13 mouse cellular contexts compared by ENCODE assay signal in genomic region chr17:45020155-45020930, GRCm38 (mm10).
DNase-seq lines count a peak whose midpoint lies in the region; ATAC-seq and TF ChIP-seq lines count a peak whose summit lies in the region.
"Had no signal": no experiment of that assay in that cellular context is flagged by ENCODE, and none has a peak within 500 bp of the region (broad histone marks: within the 10 kb centered on the region; RNA-seq: fewer than 3 reads in every experiment).

No protein-coding gene starts in this region.

- peak; percentile 31 for DNase-seq in kidney, postnatal 14 days
- peak; percentile 88 for DNase-seq in MN1 (ENCODE audit: low spot score)
- DNase-seq in adrenal gland, postnatal 25 days: peak; percentile 41
- DNase-seq in cerebellum, postnatal 36 days: no peak
- no peak for DNase-seq in cerebellum, adult 2 months
- DNase-seq: cerebellum, postnatal 10 days; thymus, adult 2 months had no signal

- TF ChIP-seq CTCF in intestine, postnatal 0 days (IDR thresholded peaks at IDR 0.05; ENCODE audit: low read depth): no peak
- TF ChIP-seq CTCF in cerebellum, adult 2 months (IDR thresholded peaks at IDR 0.05; ENCODE audit: borderline replicate concordance, insufficient read depth, low read depth, low read length): no peak

- H3K4me3 ChIP-seq in kidney, embryonic 14.5 days (ENCODE audit: low read length): no peak overlapping the region
- no peak overlapping the region for H3K4me3 ChIP-seq in intestine, postnatal 0 days (ENCODE audit: low read depth, low read length)
- no peak overlapping the region for H3K4me3 ChIP-seq in cerebellum, adult 2 months (replicated peaks; ENCODE audit: insufficient read depth, low read depth, low read length)
- H3K4me3 ChIP-seq: hindbrain, embryonic 15.5 days; limb, embryonic 13.5 days had no signal

- no peaks in the 10 kb centered on the region for H3K9me3 ChIP-seq in kidney, embryonic 14.5 days (ENCODE audit: control insufficient read depth, low read length)
- H3K9me3 ChIP-seq in intestine, postnatal 0 days (ENCODE audit: control insufficient read depth): no peaks in the 10 kb centered on the region
- H3K9me3 ChIP-seq: hindbrain, embryonic 15.5 days; limb, embryonic 13.5 days had no signal

- no peak for ATAC-seq in kidney, embryonic 14.5 days (ENCODE audit: low FRiP score, low TSS enrichment)
- peak; percentile 70 for ATAC-seq in intestine, postnatal 0 days
- ATAC-seq in CD4-positive, CD25-positive, alpha-beta regulatory T cell, adult 4 months: no peak

- H3K36me3 ChIP-seq in kidney, embryonic 14.5 days (ENCODE audit: control insufficient read depth, insufficient read depth, low read length): no peaks in the 10 kb centered on the region
- no peaks in the 10 kb centered on the region for H3K36me3 ChIP-seq in intestine, postnatal 0 days (ENCODE audit: control insufficient read depth, insufficient read depth)
- H3K36me3 ChIP-seq: hindbrain, embryonic 15.5 days; limb, embryonic 13.5 days had no signal

- WGBS in kidney, embryonic 14.5 days: 68% methylated on average over 8 of the region's 8 CpGs
- WGBS in intestine, postnatal 0 days: 43% methylated on average over 8 of the region's 8 CpGs
- WGBS in cerebellum, adult 2 months: 77% methylated on average over 8 of the region's 8 CpGs

- H3K27ac ChIP-seq in kidney, embryonic 14.5 days (ENCODE audit: low read depth, low read length): no peak overlapping the region
- H3K27ac ChIP-seq in intestine, postnatal 0 days (ENCODE audit: low read depth, low read length): no peak overlapping the region
- H3K27ac ChIP-seq in cerebellum, adult 2 months (ENCODE audit: insufficient read depth, low read length): no peak overlapping the region
- H3K27ac ChIP-seq: hindbrain, embryonic 15.5 days; limb, embryonic 13.5 days had no signal

- no peaks in the 10 kb centered on the region for H3K4me1 ChIP-seq in kidney, embryonic 14.5 days (ENCODE audit: control insufficient read depth, insufficient read depth, low read length)
- H3K4me1 ChIP-seq in intestine, postnatal 0 days (replicated peaks; ENCODE audit: control insufficient read depth, insufficient read depth, low read length): no peaks in the 10 kb centered on the region
- no peaks in the 10 kb centered on the region for H3K4me1 ChIP-seq in cerebellum, adult 2 months (ENCODE audit: control insufficient read depth, insufficient read depth, low read length)
- H3K4me1 ChIP-seq: hindbrain, embryonic 15.5 days; limb, embryonic 13.5 days had no signal

- no peak for TF ChIP-seq POLR2A in cerebellum, adult 2 months (IDR thresholded peaks at IDR 0.05; ENCODE audit: borderline replicate concordance, insufficient read depth, low read length)

- no peaks in the 10 kb centered on the region for H3K27me3 ChIP-seq in kidney, embryonic 14.5 days (ENCODE audit: control insufficient read depth, insufficient read depth, low read length)
- no peaks in the 10 kb centered on the region for H3K27me3 ChIP-seq in intestine, postnatal 0 days (replicated peaks; ENCODE audit: control insufficient read depth, insufficient read depth, low read length)
- H3K27me3 ChIP-seq in cerebellum, adult 2 months (ENCODE audit: control insufficient read depth, insufficient read depth, low read length): no peaks in the 10 kb centered on the region
- H3K27me3 ChIP-seq: hindbrain, embryonic 15.5 days; limb, embryonic 13.5 days had no signal

- no peak overlapping the region for H3K9ac ChIP-seq in kidney, embryonic 14.5 days (ENCODE audit: low read depth, low read length)
- no peak overlapping the region for H3K9ac ChIP-seq in intestine, postnatal 0 days (ENCODE audit: low read depth, low read length)
- H3K9ac ChIP-seq: hindbrain, embryonic 15.5 days; limb, embryonic 13.5 days had no signal

- H3K4me2 ChIP-seq in kidney, embryonic 14.5 days (replicated peaks; ENCODE audit: low read depth, low read length): no peak overlapping the region
- no peak overlapping the region for H3K4me2 ChIP-seq in intestine, postnatal 0 days (replicated peaks; ENCODE audit: low read depth)
- H3K4me2 ChIP-seq: hindbrain, embryonic 15.5 days; limb, embryonic 13.5 days; midbrain, embryonic 11.5 days had no signal

Comparison
In these comparisons a context has a peak if more than half of its experiments do, and no peak if none do; other contexts are left out.
1. DNase-seq: peak in kidney, postnatal 14 days (single experiment), MN1 (single experiment) and adrenal gland, postnatal 25 days (single experiment); none in cerebellum, postnatal 36 days (0 of 2) and cerebellum, adult 2 months (0 of 2).